Mouse (Mus musculus) bone marrow, adult 2 months (tissue): ENCODE results near the gene Id1.

Source experiments
- CTCF ChIP-seq: fragments of 200-500 bp; IDR thresholded peaks from 2 replicates; pipeline ENCODE4 v1.5.1; 2011; ENCODE audit warnings: low read length, control low read depth; ENCODE audit not compliant: control insufficient read depth, insufficient read depth
- POLR2A ChIP-seq: fragments of 200-500 bp; IDR thresholded peaks from 2 replicates; pipeline ENCODE4 v1.6.1; 2011; ENCODE audit warnings: low read depth, mild to moderate bottlenecking, control low read depth, low read length, borderline replicate concordance; ENCODE audit not compliant: control insufficient read depth

DNA sequence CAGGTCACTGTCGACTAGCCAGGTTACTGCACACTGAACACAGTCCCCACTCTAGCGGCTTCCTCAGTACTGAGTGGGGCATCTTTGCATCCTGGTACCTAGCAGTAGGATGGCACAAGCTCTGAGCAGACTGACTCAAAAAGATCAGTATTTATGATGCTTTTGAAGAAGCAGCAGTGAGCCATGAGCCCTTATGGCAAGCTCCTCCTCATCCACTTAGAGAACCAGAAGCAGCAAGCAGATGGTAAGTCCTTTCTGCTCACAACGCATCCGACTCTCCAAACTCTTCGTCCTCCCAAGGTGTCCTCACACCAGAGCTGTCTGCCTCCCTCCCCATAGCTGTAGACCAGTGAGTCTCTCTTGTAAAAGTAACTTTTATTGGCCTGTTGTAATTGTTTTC, 47.2 kb downstream of the Id1 start:
- no peak for TF ChIP-seq CTCF
- TF ChIP-seq POLR2A, result no peak
